Mouse (Mus musculus): Measurements from ENCODE around the gene Olfr872. TPM values are rescaled to one million over a fixed set of nuclear protein-coding genes. Genes with fewer than 3 reads are reported as not detected.
"Not testable (repeated sequence)": the region's sequence is repeated elsewhere in the genome, so short reads cannot be mapped to it uniquely, and the experiment has no call there.

Gene Olfr872
- total RNA-seq (2021): not detected

DNA sequence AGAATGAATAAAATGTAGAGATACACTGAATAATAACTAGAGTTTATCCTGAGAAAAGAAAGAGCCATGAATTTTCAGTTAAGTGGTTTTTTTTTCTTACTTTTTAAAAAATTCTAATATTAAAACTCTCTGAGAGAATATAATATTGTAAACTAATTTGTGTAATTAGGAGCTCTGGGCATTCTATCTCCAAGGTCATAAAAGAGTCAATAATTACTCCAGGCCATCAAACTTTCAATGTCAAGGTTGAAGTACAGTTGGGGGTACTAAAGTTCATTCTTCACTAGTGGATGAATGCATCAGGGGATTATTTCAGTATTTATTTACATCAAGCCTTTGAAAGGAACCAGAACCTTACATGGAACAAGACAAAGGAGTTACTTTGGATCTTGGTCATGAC lies at the start of gene Olfr872:
Gene Olfr872, plus strand, starts transcription at position 301 of the 400 bp plus-strand sequence.
- DNase-seq (ENCODE audit: low spot score in 2 of 2): no peak
- intact Hi-C loops (cut with DNase I): no loop called here

DNA sequence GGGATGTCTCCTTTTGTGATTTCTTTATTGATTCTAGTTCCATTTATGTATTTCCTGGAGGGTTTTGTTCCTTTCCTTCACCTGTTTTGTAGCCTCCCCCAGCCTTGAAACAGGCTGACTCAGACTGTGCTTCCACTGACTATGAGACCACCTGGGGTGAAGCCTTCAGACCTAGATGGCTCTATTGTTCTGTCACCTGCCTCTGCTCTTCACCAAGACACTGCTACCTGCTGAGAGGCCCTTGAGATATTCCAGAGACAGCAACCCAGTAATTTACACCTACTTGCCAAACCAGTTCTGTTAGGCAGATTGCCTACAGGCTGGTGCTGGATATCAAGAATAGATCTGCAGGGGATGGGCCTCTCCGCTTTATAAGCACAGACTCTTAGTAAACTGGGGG lies 34.8 kb upstream of the Olfr872 start:
- intact Hi-C loops (cut with DNase I): no loop called here
- no peak for DNase-seq (ENCODE audit: low spot score in 2 of 2)

DNA sequence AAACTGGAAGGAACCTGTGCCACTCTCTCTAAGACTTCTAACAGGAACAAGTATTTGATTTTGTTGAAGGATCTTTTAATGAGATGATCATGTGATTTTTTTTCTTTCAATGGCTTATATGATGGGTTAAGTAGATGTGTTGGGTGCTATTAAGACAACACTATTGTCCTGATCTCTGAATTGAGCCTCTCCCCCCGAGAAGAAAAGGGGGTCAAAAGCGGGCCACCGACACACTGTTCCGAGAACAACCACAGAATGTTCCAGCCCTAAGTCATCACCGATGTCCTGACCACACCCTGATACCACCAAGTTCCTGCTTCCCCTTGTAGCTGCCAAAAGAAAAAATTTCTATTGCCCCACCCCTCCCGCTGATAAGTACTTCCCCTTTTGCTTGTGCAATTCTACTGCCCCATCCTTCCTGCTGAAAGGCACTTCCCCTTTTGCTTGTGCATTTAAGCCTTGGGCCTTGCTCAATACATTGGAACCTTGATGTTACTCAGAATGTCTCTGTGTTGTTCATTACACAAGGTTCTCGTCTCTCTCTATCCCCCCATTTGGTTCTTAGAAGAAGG lies 33.4 kb upstream of the Olfr872 start:
- intact Hi-C loops (cut with DNase I): not testable (repeated sequence)

DNA sequence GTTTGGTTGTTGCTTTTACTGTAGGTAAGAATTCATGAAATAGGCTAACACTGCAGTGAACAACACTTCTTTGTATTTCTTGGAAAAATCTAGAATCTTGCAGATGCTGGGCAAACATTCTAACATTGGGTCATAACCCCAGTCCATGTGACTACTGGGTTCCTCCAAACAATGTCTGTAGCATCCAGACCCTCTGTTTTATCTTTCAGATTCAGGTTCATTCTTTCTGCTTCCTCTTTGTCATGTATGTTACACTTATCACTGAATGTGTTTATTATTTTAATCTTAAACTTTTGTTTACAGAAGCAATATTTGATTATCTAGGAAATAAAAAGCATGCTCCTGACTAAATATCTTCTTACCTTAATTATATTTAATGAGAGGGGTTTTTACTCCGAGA lies 26.1 kb upstream of the Olfr872 start:
- no peak for DNase-seq (ENCODE audit: low spot score in 2 of 2)
- intact Hi-C loops (cut with DNase I): no loop called here

More for the DNA sequence above, 33.4 kb upstream of the Olfr872 start:
- not testable (repeated sequence) for DNase-seq (ENCODE audit: low spot score in 2 of 2)

DNA sequence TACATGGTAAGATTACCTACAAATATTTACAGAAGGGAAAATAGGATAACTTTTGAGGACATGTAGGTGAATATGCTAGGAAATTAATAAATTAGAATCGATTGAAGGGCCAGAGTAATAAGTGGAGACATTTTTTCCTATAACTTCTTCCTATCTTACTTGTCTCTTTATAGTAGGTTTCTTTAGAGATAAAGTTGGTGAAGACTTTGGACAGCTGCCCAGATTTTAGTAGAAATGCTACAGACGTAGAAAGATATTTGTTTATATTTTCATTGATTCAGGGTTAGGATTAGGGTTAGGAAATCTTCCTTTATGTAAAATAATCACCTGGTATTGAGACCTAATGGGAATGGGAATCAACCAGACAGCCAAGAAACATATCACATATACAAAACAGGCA lies 25.4 kb upstream of the Olfr872 start:
- DNase-seq (ENCODE audit: low spot score in 2 of 2): no peak

DNA sequence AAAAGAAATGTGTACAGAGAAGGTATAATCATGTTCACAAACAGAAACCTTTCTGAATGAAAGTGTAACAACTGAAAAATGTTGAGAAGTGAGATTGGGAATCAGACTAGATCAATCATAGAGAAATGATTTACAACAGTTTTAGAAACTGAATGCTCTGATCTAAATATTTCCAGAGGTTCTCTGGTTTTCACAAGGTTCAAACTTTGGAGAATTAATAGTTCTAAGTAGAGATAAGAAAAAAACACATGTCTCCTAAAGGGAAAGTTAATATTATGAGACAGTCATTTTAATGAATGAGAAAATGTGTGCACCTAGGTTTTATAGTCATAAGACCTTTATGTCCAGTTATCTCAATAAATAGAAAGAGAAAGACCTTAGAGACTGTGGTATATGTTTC lies 25.0 kb upstream of the Olfr872 start, which contains the start of gene Olfr871:
Gene Olfr871, plus strand, starts transcription at position 301 of the 400 bp plus-strand sequence.
- DNase-seq (ENCODE audit: low spot score in 2 of 2): no peak
- intact Hi-C loops (cut with DNase I): no loop called here

More for the DNA sequence above, 25.4 kb upstream of the Olfr872 start:
- intact Hi-C loops (cut with DNase I): no loop called here

DNA sequence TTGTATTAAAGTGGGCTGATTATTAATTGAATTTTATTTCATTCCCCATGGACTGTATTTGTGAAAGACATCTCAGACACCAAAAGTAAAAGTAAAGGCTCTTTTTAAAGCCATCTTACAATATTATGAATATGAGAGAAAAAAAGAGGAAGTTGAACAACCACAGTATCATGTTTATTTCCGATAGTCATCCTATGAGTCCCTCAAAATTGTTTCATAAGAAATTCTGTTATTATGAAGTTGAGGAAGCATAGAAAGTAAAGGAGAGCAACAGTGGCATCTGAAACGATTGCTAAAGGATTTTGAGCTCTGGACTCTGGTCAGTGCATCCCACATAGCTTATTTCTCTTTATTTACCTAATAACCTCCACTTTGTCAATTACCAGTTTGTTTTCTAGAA lies 459 bp downstream of the Olfr872 start:
- DNase-seq (ENCODE audit: low spot score in 2 of 2): no peak
- intact Hi-C loops (cut with DNase I): no loop called here

DNA sequence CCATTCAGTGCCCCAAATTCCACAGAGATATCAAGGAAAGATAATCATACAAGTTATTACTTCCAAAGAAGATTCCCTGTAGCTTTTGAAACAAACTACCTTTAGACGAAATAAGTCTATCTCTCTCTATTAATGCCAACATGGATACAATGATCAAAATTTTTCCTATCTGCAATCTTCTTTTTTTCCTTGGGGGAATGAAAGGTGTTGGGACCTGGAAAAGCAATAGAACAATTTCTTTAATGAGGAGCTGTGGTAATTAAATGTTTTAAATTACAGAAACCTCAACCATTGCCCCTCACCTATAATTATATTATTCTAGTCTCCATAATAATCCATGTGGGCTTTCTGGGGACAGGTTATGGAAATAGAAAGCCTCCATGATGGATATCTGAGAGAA lies 45.1 kb downstream of the Olfr872 start, which contains the start of gene Olfr39:
Gene Olfr39, plus strand, starts transcription at position 301 of the 400 bp plus-strand sequence.
- intact Hi-C loops (cut with DNase I): no loop called here
- DNase-seq (ENCODE audit: low spot score in 2 of 2): no peak

DNA sequence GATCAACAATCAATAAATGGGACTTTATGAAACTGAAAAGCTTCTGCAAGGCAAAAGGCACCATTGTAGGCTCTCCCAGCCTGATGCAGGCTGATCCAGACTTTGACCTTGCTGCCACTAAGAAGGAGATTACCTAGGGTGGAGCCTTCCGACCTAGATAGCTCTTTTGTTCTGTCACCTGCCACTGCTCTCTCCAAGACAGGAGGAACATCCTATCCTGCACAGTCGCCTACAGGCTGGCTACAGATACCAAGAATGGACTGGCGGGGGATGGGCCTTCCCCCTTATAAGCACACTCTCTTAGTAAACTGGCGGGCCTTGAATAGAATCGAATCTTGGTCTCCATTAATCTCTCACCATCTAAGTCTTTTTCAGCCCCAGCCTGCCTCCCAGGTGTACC lies 58.6 kb downstream of the Olfr872 start:
- intact Hi-C loops (cut with DNase I); DNase-seq (ENCODE audit: low spot score in 2 of 2): not testable (repeated sequence)

DNA sequence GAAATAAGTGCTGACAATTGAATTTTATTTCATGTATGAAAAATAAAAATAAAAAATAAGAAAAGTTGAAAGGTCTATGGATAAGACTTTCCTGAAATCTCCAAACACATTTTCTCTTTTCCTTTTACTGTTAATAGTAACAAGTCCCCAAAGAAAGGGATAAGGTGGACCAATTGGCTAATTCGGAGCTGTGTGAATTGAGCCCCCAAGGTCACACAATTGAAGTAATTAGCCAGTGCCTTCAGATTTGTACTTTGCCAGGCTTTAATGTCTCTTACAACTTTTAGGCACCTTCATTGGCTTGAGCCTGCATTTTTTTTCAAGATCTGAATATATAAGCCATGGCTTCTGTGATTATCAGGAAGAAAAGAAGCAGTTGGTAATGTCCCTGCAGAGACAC lies 61.3 kb downstream of the Olfr872 start, which contains the start of gene Olfr873:
Gene Olfr873, plus strand, starts transcription at position 301 of the 400 bp plus-strand sequence.
- intact Hi-C loops (cut with DNase I): no loop called here
- DNase-seq (ENCODE audit: low spot score in 2 of 2): no peak

Other genes with a start within 250 kb of the Olfr872 start
- gene Olfr866, start 209.1 kb upstream of the Olfr872 start, total RNA-seq (2021): not detected
- not detected for gene Olfr867, start 179.6 kb upstream of the Olfr872 start, total RNA-seq (2021)
- not detected for gene Olfr868, start 138.5 kb upstream of the Olfr872 start, total RNA-seq (2021)
- not detected for gene Olfr869, start 108.1 kb upstream of the Olfr872 start, total RNA-seq (2021)
- gene Olfr870, start 63.1 kb upstream of the Olfr872 start, total RNA-seq (2021): not detected
- gene Olfr871, start 24.9 kb upstream of the Olfr872 start, total RNA-seq (2021): not detected
- not detected for gene Olfr39, start 45.2 kb downstream of the Olfr872 start, total RNA-seq (2021)
- gene Olfr873, start 61.4 kb downstream of the Olfr872 start, total RNA-seq (2021): not detected
- not detected for gene Olfr18, start 99.0 kb downstream of the Olfr872 start, total RNA-seq (2021)
- 10 to 100 TPM in 1 of 2 experiments, 1 to 10 TPM in 1; 9.2 to 10.0 TPM for gene Zfp560, start 148.1 kb downstream of the Olfr872 start, total RNA-seq (2021)
- gene Zfp26, start 223.0 kb downstream of the Olfr872 start, total RNA-seq (2021): 10 to 100 TPM; 25.1 to 26.0 TPM

Data from left cerebral cortex, postnatal 36 days (tissue).